Mouse (Mus musculus): Measurements from ENCODE around the gene Epor.

Epor gene

GRCm38 (mm10) chr9:21924099-21924493 is 39.2 kb downstream of the Epor start:
- in situ Hi-C loops (cut with MboI; ENCODE audit: low pct_unique_long_range_greater_than_20kb in 1 of 2, low sequenced_read_pairs in 2 of 2, unreplicated experiment in 1 of 2) = no loop called here

GRCm38 (mm10) chr9:21923490-21924098 is 39.7 kb downstream of the Epor start:
- in situ Hi-C loops (cut with MboI; ENCODE audit: low pct_unique_long_range_greater_than_20kb in 1 of 2, low sequenced_read_pairs in 2 of 2, unreplicated experiment in 1 of 2) = no loop called here

GRCm38 (mm10) chr9:21923036-21923435 is 40.3 kb downstream of the Epor start:
- in situ Hi-C loops (cut with MboI; ENCODE audit: low pct_unique_long_range_greater_than_20kb in 1 of 2, low sequenced_read_pairs in 2 of 2, unreplicated experiment in 1 of 2) = no loop called here

- in situ Hi-C loops (cut with MboI; ENCODE audit: low pct_unique_long_range_greater_than_20kb in 1 of 2, low sequenced_read_pairs in 2 of 2, unreplicated experiment in 1 of 2) = no loop called here
Observed at GRCm38 (mm10) chr9:21918692-21919384, 44.5 kb downstream of the Epor start.

- in situ Hi-C loops (cut with MboI; ENCODE audit: low pct_unique_long_range_greater_than_20kb in 1 of 2, low sequenced_read_pairs in 2 of 2, unreplicated experiment in 1 of 2) = no loop called here
Observed at GRCm38 (mm10) chr9:21918035-21918592, 45.2 kb downstream of the Epor start, which contains the start of gene Rab3d. TSS of gene Rab3d (minus strand) at chr9:21918192.

GRCm38 (mm10) chr9:21917493-21918034 is 45.7 kb downstream of the Epor start:
- in situ Hi-C loops (cut with MboI; ENCODE audit: low pct_unique_long_range_greater_than_20kb in 1 of 2, low sequenced_read_pairs in 2 of 2, unreplicated experiment in 1 of 2) = no loop called here

GRCm38 (mm10) chr9:21916851-21917492 is 46.3 kb downstream of the Epor start:
- in situ Hi-C loops (cut with MboI; ENCODE audit: low pct_unique_long_range_greater_than_20kb in 1 of 2, low sequenced_read_pairs in 2 of 2, unreplicated experiment in 1 of 2) = no loop called here

GRCm38 (mm10) chr9:21909474-21910223 is 53.7 kb downstream of the Epor start:
- in situ Hi-C loops (cut with MboI; ENCODE audit: low pct_unique_long_range_greater_than_20kb in 1 of 2, low sequenced_read_pairs in 2 of 2, unreplicated experiment in 1 of 2) = no loop called here
